Mouse (Mus musculus): ENCODE measurements around the gene Jarid2. TPM values are rescaled to one million over a fixed set of nuclear protein-coding genes. Genes with fewer than 3 reads are reported as not detected.
A peak's percentile ranks its signal among the peaks of the same experiment; 100 is the strongest.

Jarid2 gene
- 21.1 and 24.2 TPM in 2 replicates for polyA plus RNA-seq (2015; fragmentation: Nextera tagmentation; extraction: Ambion mirVana)

DNA sequence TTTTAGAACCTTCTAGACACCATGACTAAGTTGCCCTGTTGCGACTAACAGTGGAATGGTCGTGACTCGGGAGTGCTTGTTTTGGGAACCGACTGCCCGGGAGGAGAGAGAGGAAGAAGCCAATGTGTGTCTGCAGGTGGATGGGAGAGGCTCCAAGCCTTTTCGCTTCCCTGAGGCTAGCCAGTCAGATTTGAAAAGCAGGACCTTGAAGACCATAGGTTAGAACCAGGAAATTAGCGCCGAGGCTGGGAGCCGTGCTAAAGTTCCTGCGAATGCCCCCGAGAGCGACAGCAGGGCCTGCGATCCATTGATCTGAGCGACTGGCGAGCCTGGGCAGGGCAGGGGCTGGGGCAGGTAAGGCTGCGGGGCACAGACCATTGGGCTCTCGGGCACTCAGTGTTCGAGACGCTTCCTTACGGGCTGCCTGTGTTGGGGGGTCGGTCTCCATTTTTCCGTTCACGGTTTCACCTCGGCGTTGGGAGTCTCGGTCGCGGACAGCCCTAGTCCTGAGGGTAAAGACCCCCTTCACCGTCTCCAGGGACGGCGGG, at the start of gene Jarid2:
Gene Jarid2, plus strand, starts transcription at position 51 of the 548 bp plus-strand sequence.
- 1% methylated on average over 31 of the region's 31 CpGs for WGBS
- peaks cover 25% of the 10 kb centered on the region for H3K4me1 ChIP-seq
- peak within 1 kb of the TSS; percentile 85 for H3K4me3 ChIP-seq
- no peaks in the 10 kb centered on the region for H3K36me3 ChIP-seq
- ATAC-seq (ENCODE audit: extremely low read depth, insufficient number of reproducible peaks, low FRiP score, low TSS enrichment) = no peak
- no peaks in the 10 kb centered on the region for H3K27me3 ChIP-seq (replicated peaks)
- peak within 1 kb of the TSS; percentile 95 for H3K9ac ChIP-seq
- H3K9me3 ChIP-seq = no peaks in the 10 kb centered on the region
- peak within 1 kb of the TSS; percentile 83 for H3K4me2 ChIP-seq
- peak within 1 kb of the TSS; percentile 97 for H3K27ac ChIP-seq (replicated peaks)

- no peak overlapping the region for H3K4me3 ChIP-seq
- no peak for ATAC-seq (ENCODE audit: extremely low read depth, insufficient number of reproducible peaks, low FRiP score, low TSS enrichment)
- H3K4me2 ChIP-seq = no peak overlapping the region
- no peaks in the 10 kb centered on the region for H3K27me3 ChIP-seq (replicated peaks)
- H3K36me3 ChIP-seq = no peaks in the 10 kb centered on the region
- H3K9me3 ChIP-seq = no peaks in the 10 kb centered on the region; the same call in 1 of the 2 replicates
- peaks cover 7% of the 10 kb centered on the region for H3K4me1 ChIP-seq
- WGBS = 70% methylated on average over 7 of the region's 7 CpGs
- H3K9ac ChIP-seq = no peak overlapping the region
- H3K27ac ChIP-seq (replicated peaks) = no peak overlapping the region
These were observed 48.2 kb upstream of the Jarid2 start for GRCm38 (mm10) chr13:44681051-44681450.

DNA sequence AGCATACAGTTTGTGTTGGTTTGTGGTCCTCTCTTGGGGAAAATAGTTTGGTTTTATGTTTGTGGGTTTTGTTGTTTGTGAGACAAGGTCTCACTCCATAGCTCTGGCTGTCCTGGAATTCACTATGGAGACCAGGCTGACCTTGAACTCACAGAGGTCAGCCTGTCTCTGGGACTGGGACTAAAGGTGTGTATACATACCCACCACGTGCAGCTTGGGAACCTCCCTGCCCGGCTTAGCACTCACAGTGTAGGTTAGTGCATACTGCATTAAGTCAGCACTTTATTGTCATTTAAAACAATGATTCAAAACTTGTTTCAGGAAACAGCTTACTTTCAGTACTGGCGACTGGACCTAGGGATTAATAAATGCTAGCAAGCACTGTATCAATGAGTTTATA, 41.1 kb upstream of the Jarid2 start:
- Histone ChIP-seq H3K4me1 (peaks cover 3% of the 10 kb centered on the region; the same call in 1 of the 2 replicates), H3K9ac (no peak overlapping the region), H3K4me2 (no peak overlapping the region), H3K4me3 (no peak overlapping the region), H3K27ac (replicated peaks) (no peak overlapping the region), H3K27me3 (replicated peaks) (no peaks in the 10 kb centered on the region), H3K9me3 (no peaks in the 10 kb centered on the region), H3K36me3 (no peaks in the 10 kb centered on the region)
- 55% methylated on average over 3 of the region's 3 CpGs for WGBS
- ATAC-seq (ENCODE audit: extremely low read depth, insufficient number of reproducible peaks, low FRiP score, low TSS enrichment) = no peak

DNA sequence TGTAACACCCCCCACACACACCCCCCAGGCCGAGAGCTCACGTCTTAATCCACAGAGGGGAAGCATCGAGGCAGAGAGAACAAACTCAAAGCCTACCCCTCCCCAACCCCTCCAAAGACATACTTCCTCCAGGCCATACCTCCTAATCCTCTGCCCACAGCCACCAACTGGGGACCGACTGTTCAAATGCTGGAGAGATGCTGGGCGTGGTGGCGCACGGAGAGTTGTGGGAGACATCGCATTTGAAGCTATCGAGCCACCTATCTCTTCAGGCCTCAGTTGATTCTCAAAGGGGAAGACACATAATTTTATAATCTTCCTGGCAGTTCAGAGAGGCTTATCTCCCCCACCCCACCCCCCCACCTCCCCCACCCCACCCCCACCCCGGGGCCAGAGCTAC, 31.6 kb upstream of the Jarid2 start:
- H3K27ac ChIP-seq (replicated peaks) = no peak overlapping the region
- no peak overlapping the region for H3K4me3 ChIP-seq
- no peaks in the 10 kb centered on the region for H3K4me1 ChIP-seq
- no peak overlapping the region for H3K9ac ChIP-seq
- no peak overlapping the region for H3K4me2 ChIP-seq
- ATAC-seq (ENCODE audit: extremely low read depth, insufficient number of reproducible peaks, low FRiP score, low TSS enrichment) = no peak
- 79% methylated on average over 10 of the region's 10 CpGs for WGBS
- no peaks in the 10 kb centered on the region for H3K36me3 ChIP-seq
- no peaks in the 10 kb centered on the region for H3K27me3 ChIP-seq (replicated peaks)
- no peaks in the 10 kb centered on the region for H3K9me3 ChIP-seq

GRCm38 (mm10) chr13:44704036-44704801, 25.1 kb upstream of the Jarid2 start:
- Histone ChIP-seq H3K4me3 (no peak overlapping the region), H3K9me3 (no peaks in the 10 kb centered on the region), H3K27ac (replicated peaks) (no peak overlapping the region), H3K4me2 (no peak overlapping the region), H3K27me3 (replicated peaks) (no peaks in the 10 kb centered on the region), H3K9ac (no peak overlapping the region), H3K36me3 (no peaks in the 10 kb centered on the region), H3K4me1 (no peaks in the 10 kb centered on the region; the same call in 1 of the 2 replicates)
- ATAC-seq (ENCODE audit: extremely low read depth, insufficient number of reproducible peaks, low FRiP score, low TSS enrichment) = no peak
- 79% methylated on average over 15 of the region's 15 CpGs for WGBS

DNA sequence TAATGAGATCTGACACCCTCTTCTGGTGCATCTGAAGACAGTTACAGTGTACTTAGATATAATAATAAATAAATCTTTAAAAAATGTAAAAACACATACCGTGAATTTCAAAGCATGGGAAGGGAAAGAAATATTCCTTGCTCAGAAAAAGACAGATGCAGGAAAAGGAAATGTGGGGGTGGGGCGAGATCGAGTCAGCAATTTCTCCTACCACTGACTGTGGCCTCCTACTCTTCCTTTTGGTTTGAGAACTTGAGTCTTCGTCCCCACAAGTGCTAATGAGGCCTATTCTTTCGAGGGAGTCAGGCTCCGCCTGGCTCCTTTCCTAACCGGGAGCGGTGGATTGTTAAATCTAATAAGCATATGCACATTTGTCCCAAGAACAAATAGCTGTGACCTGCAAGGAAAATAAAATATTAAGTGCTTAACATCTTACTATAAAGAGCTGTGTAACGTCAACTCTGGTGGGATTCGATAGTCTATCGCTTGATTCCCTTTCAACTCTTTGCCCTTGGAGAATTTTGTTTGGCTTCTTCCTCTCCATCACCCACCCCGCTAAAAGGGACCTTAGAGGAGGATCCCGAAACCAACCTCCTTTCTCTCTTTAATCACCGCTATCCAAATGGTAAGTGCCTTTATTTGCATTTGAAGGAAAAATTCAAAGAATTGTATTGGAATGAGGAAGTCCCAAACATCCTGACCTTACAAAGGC, 24.1 kb upstream of the Jarid2 start:
- Histone ChIP-seq H3K4me3 (no peak overlapping the region), H3K9me3 (no peaks in the 10 kb centered on the region), H3K27ac (replicated peaks) (no peak overlapping the region), H3K4me2 (no peak overlapping the region), H3K4me1 (no peaks in the 10 kb centered on the region; the same call in 1 of the 2 replicates), H3K36me3 (no peaks in the 10 kb centered on the region), H3K27me3 (replicated peaks) (no peaks in the 10 kb centered on the region), H3K9ac (no peak overlapping the region)
- WGBS = 51% methylated on average over 14 of the region's 14 CpGs
- ATAC-seq (ENCODE audit: extremely low read depth, insufficient number of reproducible peaks, low FRiP score, low TSS enrichment) = no peak

DNA sequence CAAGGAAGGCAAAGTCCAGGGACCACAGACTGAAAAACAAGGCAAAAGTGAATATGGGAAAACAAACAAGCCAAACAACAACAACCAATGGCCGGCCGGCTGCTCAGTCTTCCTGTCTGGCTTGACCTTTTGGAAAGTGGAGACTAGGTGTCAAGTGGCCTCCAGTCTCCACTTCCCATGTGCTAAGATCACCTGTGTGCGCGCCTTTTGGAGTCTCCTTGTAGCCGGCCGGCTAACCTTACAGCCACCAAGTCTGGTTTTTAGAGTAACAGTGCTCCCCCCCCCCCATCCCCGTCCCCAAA, 23.6 kb upstream of the Jarid2 start:
- ATAC-seq (ENCODE audit: extremely low read depth, insufficient number of reproducible peaks, low FRiP score, low TSS enrichment) = no peak
- 59% methylated on average over 7 of the region's 7 CpGs for WGBS
- Histone ChIP-seq H3K4me3 (no peak overlapping the region), H3K9ac (no peak overlapping the region), H3K4me2 (no peak overlapping the region), H3K27me3 (replicated peaks) (no peaks in the 10 kb centered on the region), H3K4me1 (no peaks in the 10 kb centered on the region; the same call in 1 of the 2 replicates), H3K9me3 (no peaks in the 10 kb centered on the region), H3K27ac (replicated peaks) (no peak overlapping the region), H3K36me3 (no peaks in the 10 kb centered on the region)

DNA sequence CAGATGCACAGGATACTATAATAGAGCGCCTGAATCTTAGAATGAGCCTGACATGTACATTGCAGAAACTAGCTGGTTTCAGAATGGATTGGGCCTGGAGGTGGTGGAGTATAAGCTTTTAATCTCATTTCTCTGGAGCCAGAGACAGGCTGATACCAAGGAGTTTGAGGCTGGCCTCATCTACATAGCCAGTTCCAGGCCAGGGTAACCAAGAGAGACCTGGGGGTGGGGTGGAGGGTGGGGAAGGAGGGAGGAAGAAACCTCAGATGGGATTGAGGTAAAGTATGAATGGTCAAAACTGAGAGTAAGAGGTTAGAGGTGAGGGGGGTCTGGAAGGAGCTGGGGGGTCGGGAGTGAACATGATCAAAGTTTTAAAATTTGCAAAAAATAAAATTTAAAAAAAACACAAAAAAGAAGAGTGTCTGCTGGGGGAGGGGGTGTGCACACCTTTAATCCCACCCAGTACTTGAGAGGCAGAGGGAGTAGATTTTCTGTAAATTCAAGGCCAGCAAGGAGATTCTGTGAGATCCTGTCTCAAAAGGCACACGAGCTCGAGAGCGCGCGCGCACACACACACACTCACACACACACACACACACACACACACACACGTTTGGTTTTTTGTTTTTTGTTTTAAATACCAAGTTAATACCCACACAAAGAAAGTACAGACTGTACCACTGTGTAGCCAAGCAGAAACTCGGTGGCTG, 22.9 kb upstream of the Jarid2 start:
- WGBS = 81% methylated on average over 10 of the region's 10 CpGs
- no peak overlapping the region for H3K4me2 ChIP-seq
- H3K4me3 ChIP-seq = no peak overlapping the region
- H3K36me3 ChIP-seq = no peaks in the 10 kb centered on the region
- no peaks in the 10 kb centered on the region for H3K9me3 ChIP-seq
- H3K9ac ChIP-seq = no peak overlapping the region
- H3K4me1 ChIP-seq = no peaks in the 10 kb centered on the region; the same call in 1 of the 2 replicates
- no peaks in the 10 kb centered on the region for H3K27me3 ChIP-seq (replicated peaks)
- no peak overlapping the region for H3K27ac ChIP-seq (replicated peaks)
- ATAC-seq (ENCODE audit: extremely low read depth, insufficient number of reproducible peaks, low FRiP score, low TSS enrichment) = no peak

DNA sequence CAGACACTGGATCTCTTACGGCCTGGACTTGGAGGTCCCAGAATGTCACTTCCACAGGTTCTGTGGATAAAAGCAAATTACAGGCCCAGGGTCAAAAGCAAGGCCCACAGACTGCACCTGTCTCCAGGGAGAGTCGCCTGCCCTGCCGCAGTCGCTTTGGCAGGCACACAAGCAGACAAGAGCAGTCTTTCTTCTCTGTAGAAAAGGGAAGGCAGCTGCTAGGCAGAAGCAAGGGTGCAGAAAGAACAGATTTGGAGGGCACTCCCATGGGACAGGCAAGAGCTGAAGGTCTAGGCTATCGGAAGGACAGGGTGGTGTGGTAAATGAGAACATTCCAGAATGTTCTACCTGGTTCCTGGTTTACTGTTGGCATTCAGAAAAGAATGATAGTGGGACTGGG, 22.1 kb upstream of the Jarid2 start:
- no peak overlapping the region for H3K9ac ChIP-seq
- 83% methylated on average over 5 of the region's 5 CpGs for WGBS
- H3K27me3 ChIP-seq (replicated peaks) = no peaks in the 10 kb centered on the region
- no peaks in the 10 kb centered on the region for H3K9me3 ChIP-seq
- no peak overlapping the region for H3K4me3 ChIP-seq
- no peak for ATAC-seq (ENCODE audit: extremely low read depth, insufficient number of reproducible peaks, low FRiP score, low TSS enrichment)
- H3K4me2 ChIP-seq = no peak overlapping the region
- H3K27ac ChIP-seq (replicated peaks) = no peak overlapping the region
- H3K36me3 ChIP-seq = no peaks in the 10 kb centered on the region
- H3K4me1 ChIP-seq = peaks cover 4% of the 10 kb centered on the region; the same call in 1 of the 2 replicates

DNA sequence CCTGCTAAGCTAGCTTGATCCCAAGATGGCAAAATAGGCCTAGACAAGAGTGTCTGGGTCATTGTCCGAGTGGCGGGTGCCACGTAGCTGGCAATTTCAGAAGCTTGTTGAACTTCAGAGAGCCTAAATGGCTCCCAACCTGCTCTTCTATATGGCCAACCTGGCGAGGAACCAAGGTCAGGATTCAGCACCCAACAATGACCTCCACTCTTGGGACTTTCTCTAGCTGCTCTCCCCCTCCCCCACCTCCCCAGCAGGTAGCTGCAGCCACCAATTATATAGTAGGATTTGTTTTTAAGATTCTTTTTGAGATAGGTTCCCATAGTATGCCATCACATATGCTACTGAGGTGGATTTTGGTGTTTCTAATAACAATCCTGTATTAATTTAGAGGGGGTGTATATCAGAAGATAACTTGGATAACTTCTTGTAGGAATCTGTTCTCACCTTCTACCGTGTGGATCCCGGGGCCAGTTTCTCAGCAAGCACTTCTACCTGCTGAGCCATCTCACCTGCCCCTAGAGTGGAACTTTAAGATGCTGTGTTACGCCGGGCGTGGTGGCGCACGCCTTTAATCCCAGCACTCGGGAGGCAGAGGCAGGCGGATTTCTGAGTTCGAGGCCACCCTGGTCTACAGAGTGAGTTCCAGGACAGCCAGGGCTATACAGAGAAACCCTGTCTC, 20.8 kb upstream of the Jarid2 start:
- no peaks in the 10 kb centered on the region for H3K36me3 ChIP-seq
- H3K27me3 ChIP-seq (replicated peaks) = no peaks in the 10 kb centered on the region
- ATAC-seq (ENCODE audit: extremely low read depth, insufficient number of reproducible peaks, low FRiP score, low TSS enrichment) = no peak
- no peak overlapping the region for H3K4me2 ChIP-seq
- H3K27ac ChIP-seq (replicated peaks) = no peak overlapping the region
- no peaks in the 10 kb centered on the region for H3K9me3 ChIP-seq
- WGBS = 94% methylated on average over 14 of the region's 14 CpGs
- no peak overlapping the region for H3K9ac ChIP-seq
- no peak overlapping the region for H3K4me3 ChIP-seq
- H3K4me1 ChIP-seq = peaks cover 4% of the 10 kb centered on the region; the same call in 1 of the 2 replicates

All from heart, embryonic 13.5 days (tissue).